Mouse (Mus musculus) common myeloid progenitor, adult 5-6 weeks (primary cell): Measurements from ENCODE around the gene Faap20. TPM values are rescaled to one million over a fixed set of nuclear protein-coding genes. Genes with fewer than 3 reads are reported as not detected.

Experiments
- ATAC-seq: replicated peaks from 2 replicates; pipeline ENCODE4 v1.8.0; 2016; ENCODE audit warnings: low read depth, mild to moderate bottlenecking, moderate TSS enrichment, inconsistent platforms; ENCODE audit not compliant: poor library complexity, severe bottlenecking
- total RNA-seq: library from RNA; stranded (forward); fragments of 200-1000, 187-1606 nt; gene quantifications from 2 replicates; pipeline ENCODE4 v1.2.3, GENCODE M21; 2017

Gene Faap20
- total RNA-seq: 25.5 and 25.9 TPM in 2 replicates

DNA sequence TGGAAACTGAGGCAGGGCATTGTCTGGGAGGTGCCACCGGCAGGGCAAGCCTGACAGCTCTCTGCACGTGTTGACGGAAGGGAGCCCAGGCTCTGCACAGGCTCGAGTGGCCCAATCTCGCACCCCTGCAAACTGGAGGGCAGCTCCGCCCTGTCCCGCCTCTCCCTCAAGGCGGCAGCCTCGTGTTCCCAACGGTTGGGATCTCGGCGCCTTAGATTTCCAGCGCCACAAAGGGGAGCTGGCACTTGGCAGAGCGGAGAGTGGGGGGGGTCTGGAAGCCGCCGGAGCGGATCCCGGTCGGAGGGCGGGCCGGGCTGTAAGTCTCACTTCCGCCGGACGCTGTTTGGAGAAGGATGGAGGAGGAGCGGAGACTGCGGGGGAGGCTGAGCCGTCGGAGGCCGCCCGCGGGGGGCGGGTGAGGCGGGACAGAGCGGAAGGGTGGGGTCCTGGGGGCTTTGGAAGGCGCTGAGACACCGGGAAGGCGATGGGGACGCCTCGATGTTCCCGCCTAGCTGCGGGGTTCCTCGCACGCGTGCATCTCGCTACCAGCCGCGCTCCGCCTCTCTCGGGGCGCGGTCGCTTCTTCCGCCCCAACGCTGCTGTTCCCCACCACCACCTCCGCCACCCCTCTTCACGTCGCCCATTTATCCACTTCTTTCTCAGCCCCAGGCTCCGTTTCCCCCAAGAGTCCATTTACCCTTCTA is at the start of gene Faap20:
Faap20 (plus strand) TSS at position 155 of the 704 bp plus-strand sequence.
- ATAC-seq: peak; percentile 81

DNA sequence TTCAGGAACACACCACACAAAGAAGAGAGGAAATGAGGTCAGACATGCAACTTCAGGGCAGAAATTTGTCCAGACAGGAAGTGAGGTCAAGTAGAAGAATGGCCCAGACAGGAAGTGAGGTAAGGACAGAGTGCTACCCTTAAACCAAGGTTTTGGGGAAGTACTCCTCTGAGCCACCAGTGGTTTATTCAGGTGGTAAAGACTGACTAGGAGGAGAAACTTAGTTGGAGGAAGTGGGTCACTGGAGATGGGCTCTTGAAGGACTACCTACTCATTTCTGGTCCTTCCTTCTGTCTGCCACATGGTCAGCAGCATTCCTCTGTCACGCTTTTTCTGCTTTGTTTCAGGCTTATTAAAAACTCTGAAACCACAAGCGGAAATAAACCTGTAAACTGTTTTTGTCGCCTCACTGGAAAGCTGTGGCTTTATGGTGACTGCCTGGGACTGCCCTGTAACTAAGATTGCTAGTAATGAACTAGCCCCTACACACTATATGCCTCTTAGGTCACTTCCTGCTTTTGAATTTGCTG is 48.7 kb upstream of the Faap20 start:
- ATAC-seq: peak; percentile 91

DNA sequence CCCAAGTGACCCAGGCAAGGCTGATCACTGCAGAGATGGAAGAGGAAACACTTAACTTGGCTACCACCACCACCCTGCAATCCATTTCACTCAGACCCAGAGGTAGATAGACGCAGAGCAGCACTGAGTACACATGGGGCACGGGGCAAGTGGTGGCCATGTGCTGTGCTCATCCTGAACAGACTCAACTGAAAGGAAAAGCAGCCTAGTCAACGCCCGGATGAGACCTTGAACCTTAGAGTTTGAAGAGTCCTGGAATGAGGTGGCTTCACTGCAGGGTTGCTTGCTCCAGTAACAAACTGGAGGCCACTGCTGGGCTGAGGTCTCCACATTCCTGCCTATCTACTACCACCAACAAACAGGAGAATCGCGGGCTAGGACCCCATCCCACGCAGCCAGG is 47.8 kb upstream of the Faap20 start:
- ATAC-seq: no peak

DNA sequence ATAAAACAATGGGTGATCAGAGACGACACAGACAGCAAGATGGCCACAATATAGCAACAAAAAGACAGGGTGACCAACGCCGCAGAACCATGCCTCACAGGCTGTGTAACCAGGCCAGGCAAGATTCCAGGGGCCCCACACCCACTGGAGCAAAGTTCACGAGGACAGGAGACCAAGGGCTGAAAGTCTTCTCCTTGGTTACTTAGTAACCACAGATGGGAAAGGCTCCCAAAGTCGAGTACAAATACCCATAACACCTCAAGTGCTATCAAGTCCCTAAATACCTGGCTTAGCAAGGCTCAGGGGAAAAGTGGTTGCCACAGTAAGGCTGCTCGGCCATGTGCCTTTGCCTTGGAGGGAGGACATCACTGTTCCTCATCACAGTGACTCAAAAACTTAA is 43.7 kb upstream of the Faap20 start:
- no peak for ATAC-seq

DNA sequence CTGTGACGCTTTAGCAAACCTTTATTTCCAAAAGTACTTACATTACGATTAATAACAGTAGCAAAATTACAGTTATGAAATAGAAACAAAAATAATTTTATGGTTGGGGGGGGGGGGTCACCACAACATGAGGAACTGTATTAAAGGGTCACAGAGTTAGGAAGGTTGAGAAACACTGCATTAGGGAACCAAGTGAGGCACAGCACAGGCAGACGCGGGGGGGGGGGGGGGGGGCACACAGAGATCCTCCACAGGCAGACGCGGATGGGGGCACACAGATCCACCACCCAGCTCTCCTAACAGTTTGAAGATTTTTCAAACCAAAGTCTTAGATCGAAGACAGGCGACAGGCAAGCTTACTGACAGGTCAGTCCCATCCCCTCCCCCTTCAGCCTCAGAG is 43.1 kb upstream of the Faap20 start:
- ATAC-seq: 0 out of 2 replicates have a peak, but pooled peaks have one; percentile 30

DNA sequence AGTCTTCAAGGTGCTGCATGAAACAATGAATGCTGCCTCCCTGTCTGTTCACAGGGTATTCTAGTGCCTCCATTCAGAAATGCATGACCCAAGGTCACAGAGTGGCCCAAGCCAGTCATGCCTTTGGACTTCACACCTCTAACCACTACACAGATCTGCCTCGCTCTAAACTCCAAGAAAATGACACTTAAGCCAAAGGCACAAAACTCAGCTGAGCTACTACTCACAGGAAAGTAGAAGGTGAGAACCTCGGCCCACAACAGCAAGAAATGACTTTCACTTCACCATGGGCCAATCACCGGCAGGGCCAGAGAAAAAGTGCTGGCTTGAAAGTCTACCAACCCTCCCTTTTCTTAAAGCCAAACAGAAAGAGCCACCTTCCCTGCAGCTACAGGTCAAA is 41.8 kb upstream of the Faap20 start:
- ATAC-seq: no peak

DNA sequence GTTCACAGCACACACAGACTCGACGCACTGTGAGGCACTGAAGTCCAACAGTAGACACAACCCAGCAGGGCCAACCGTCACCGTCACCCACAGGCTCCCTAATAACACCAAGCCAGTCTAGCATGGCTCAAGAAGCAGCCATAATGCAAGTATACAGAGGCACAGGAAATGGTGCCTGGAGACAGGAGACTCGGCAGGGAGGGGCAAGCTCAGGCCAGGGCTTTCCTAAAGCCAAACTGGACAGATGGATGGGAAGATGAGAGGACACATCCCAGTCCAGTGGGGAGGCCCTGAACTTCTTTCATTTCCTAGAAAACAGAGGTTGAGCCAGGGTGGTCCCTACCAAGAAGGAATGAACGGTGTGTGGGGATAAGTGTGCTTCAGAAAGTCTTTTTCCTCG is 41.0 kb upstream of the Faap20 start:
- ATAC-seq: no peak

DNA sequence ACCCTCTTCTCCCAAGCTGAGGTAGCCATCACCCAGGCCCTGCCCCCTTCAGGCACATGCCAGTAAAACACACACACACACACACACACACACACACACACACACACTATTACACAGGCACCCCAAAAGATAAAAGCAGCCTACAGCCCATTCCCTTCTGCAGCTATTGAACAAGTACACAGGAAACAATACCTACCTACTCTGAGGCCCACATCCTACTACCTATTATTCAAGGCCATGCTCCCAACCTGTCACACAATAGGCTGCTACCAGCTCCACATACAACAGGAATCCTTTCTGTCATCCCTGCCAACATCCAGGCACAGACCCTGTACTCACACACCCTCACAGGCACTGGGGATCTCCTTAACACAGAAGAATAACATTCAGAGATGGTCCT is 40.5 kb upstream of the Faap20 start:
- no peak for ATAC-seq

DNA sequence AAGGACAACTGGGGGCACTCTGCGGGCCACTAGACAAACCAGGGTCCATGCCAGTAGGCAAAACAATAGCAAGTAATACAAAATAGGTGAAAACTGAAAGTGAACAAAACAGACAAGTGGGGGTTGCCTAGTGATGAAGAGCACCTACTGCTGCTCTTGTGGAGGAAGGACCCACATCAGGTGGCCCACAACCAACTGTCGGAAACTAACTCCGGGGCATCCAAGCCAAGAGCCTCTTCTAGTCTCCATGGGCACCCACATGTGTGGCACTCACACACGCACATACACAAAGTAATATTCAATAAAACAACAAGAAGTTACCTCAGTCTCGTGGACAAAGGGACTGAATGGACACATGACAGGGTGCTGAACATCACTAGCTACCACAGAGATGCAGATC is 40.1 kb upstream of the Faap20 start:
- ATAC-seq: no peak

DNA sequence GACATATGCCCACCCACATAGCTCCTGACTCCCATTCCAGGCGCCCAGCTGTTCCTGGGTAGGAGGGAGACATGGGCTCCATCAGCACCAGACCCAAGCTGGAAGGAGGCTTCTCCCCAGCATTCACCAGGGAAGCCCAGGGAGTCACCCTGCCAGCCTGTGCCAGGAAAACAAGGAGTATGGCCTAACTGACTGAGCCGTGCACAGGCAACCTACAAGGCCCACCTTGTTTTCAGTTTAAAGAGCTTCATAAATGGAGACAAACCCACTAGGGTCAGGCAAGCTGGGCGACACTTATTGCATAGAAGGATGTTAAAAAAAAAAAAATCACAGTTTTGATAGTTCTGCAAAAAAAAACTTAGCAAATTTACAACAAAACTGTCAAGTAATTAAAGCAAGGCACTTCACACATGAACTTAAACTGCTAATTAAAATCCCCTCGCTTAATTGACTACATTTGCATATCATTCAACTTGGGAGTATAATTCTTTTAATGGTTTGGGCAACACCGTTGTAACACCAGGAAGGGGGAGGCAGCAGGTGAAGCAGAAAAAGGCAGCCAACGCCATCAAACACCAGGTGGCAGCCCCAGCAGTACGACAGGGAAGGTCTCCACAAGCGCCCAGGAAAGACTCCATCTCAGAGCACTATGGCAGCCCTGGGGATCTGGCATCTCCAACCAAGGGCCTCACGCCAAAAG is 36.4 kb upstream of the Faap20 start:
- ATAC-seq: no peak

DNA sequence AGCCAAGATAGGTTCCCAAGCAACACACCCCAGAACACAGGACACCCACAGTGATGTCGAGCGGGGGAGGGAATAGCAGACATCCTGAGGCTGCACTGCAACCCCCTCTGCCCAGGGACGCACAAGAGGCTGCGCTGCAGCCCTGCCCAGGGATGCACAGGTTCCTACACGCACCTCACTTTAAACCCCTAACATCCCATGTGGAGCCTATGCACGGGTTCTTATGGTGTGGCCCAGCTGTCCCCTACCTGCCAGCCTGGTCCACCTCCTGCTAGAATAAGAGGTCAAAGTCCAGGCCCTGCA is 35.9 kb upstream of the Faap20 start:
- no peak for ATAC-seq

DNA sequence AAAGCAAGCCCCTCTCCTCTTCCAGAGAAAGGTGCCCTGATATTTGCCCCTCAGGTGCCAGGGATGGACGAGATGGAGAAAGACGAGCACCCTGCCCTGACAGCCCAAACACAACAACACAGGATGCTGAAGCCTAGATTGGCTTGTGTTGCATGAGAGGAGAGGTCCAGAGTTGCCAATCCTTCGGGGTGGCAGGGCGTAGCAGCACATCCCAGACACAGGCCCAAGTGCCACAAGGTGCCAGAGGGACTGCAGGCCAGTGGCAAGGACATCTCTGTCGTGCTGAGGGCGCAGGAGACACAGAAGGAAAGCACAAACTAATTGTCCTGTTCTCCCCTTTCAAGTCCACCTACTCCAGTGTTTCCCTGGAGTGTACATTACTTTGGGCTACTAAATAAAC is 35.4 kb upstream of the Faap20 start:
- ATAC-seq: no peak

DNA sequence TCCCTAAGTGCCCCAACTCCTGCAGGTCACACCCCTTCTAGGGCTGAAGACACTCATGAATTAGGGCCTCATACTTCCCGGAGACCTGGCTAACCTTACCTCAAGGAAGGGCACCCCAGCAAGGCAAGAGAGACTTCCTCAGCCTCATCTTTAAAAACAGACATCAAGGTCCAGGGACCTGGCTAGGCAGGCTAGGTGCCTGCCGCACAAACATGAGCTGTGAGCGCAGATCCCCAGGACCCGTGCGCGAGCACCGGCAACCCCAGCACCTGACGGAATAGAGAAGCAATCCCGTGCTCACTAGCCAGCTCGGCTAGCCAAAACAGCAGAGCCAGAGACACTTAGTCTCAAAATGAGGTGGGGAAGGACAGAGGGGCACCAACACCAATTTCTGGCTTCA is 34.8 kb upstream of the Faap20 start:
- no peak for ATAC-seq

DNA sequence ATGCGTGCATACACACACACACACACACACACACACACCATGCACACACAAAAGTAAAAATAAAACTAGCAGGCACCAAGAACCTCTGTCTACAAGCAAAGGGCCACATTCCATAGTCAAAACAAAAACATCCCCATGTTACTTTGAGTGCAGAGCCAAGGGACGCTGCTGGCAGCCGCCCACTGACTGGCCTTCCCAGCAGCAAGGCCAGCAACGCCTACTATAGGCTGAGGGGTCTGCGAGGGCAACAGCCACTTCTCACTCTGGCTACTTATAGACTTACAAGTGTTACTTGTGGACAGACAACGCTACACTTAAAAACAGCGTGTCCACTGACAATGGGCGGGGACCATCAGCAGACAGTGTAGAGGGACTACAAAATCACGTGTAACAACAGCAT is 34.4 kb upstream of the Faap20 start:
- ATAC-seq: no peak

DNA sequence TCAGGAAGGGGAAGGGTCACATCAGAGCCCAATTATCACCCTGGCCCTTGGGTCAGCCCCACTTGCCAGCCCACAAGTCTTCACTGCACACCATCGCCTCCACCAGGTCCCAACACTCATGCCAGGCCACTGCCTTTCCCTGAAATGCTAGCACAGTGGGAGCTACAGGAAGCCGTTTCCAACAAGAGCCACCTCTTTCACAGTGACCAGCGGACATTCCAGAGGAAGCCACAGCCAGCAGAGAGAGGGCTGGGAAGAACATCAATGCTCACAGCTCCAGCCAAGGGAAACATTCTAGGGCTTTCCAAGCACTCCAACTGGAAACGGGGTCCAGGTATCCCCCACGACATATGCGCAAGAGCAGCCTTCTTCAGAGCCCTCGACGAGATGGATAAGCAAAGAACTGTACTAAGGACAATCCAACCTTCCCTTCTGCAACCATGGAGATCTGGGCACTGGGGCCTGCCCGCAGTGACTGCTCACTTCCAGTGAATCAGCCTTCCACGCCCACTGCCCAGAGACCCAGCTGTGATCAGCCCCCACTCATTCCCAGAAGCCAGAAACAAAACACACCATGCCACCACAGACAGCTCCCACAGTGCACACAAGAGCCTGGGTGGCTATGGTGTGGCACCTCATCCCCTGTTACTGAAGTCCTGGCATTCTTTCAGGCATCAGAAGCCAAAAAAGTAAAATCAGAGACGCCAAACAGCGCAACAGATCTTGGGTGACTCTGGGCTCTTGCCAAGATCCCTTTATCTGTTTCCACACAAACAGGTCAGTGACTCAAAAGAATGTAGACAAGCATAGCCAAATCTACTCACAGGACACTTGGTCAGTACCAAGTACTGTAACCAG is 33.6 kb upstream of the Faap20 start:
- no peak for ATAC-seq

DNA sequence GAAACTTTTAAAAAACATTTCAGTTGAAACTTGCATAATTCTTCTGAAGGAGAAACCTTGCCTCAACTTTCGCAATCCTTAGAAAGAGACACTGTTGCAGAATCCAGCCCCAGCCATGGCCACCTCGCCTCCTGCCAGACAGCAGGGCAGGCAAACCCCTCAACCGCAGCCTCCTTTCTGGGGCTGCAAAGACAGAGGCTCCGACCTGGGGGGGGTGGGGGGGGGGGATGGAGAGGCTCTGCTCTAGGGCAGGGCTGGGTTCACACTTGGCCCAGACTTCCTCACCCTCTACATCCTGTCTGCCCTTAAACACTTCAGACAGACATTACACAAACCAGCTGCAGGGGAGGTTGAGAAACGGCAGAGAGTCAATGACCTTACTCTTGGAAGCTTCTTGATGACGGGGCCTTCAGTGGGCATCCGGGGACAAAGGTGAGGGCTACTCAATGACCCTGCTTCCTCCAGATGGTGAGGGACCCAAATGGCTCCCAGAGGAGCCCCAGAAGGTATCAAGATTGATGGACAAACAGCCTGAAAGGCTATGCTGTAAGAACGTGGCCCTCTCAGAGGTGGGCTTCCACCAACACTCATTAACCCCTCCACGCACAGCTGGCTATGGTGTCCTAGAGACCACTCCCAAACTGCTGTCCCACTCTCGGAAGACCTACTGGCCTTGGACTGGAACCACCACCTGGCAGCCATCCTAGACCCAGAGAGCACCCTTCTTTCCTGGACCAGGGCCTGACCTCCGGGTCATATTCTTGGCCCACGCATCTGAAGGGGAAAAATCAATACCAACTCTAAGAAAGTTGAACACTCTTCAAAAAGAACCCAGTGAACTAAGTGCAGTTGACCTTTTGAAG is 32.1 kb upstream of the Faap20 start:
- peak; percentile 62 for ATAC-seq

DNA sequence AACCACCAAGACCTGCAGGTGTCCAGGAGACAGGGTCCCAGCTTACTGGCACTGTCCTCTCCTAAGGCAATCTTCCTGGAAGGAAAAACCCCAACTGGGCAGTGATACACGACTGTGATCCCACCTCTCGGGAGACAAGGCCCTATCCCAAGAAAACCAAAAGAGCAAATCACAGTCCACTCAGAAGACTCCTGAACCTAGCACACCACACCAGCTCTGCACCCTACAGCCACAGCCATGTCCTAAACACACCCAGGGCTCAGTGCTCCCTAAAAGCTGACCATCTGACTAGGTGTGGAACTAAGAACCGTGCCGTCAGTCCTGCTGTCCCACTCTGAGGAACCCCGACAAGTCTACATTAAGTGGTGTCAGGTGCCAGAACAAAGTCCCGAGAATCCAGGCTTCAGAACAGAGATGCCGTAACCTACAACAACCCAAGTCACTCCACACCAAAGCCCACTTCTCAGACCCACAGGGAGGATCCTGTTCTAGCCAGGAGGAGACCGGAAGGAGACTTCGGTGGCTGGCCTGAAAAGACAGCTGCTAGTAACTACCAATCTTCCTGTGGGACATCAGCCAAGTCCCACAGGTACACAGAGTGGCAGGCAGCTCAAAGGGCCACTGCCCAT is 31.4 kb upstream of the Faap20 start:
- ATAC-seq: no peak

DNA sequence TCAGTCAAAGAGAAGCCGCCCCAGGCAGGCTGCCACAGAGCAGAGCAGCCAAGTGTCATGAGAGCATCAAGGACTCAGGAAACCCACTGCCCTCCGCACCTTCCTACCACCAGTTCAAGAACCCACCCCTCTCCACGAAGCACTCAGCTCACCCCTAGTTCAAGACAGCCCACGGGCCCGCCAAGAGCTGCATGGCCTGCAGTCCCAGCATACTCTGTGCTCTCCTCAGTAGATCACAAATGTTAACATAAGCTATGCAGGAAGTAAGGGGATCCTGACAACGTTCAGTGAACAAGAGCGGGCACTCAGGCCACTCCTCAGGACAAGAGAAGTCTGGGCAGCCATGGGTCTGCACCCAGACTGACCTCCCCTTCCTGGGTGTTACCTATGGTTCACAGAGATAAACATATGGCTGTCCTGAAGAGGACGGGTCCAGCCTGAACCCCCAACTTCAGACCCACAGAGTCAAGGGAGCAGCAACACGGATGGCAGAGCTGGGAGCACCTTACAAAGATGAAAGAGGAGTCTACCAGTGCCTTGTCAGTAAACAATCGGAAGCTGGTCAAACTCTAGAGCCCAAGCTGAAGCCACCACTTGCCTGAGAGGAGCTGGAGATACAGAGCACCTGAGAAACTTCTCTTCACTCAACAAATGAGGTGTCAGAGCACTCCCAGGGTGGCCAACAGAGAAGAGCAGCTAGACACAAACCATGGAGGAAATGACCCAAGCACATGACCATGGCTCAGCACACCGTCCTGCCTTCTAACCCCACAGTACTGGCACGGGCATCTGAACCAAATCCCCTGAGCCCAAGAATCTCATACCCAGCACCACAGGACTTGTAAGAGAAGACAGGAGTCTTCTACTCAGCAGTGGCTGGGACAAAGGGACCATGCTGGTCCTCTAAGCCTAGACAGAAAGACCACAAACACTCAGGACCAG is 30.1 kb upstream of the Faap20 start:
- no peak for ATAC-seq
